Mouse (Mus musculus): Measurements from ENCODE around the gene Eps8.

DNA sequence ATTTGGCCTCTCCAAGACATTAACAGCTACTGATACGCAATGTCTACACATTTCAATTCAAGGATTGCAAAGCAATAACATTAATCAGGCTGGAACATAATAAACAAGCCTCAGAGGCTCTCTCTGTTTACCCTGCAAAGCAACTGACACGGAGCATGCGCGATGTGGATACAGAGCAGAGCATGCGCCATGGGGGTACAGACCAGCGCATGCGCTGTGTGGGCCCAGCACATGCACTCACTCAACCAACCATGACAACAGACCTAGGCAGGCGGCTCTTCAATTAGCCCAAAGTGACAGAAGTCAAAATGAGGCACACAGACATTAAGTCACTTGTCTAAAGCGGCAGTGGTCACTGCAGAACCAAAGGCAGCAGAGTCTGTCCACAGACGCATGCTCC lies 62.1 kb downstream of the Eps8 start:
- no peak for TF ChIP-seq CTCF (IDR thresholded peaks at IDR 0.05; ENCODE audit: extremely low read depth, insufficient read depth, low read length)
- no peak for TF ChIP-seq POLR2A (IDR thresholded peaks at IDR 0.05; ENCODE audit: extremely low read depth, insufficient read depth, low read length)

All from cortical plate, adult 2 months (tissue).